Mouse (Mus musculus): ENCODE measurements at regions not wholly inside any gene's neighbourhood (a gene's known extent, or its start where the extent isn't known, plus 50 kb on each side); places are given as distances from the start of the nearest gene placed in this dataset.

DNA sequence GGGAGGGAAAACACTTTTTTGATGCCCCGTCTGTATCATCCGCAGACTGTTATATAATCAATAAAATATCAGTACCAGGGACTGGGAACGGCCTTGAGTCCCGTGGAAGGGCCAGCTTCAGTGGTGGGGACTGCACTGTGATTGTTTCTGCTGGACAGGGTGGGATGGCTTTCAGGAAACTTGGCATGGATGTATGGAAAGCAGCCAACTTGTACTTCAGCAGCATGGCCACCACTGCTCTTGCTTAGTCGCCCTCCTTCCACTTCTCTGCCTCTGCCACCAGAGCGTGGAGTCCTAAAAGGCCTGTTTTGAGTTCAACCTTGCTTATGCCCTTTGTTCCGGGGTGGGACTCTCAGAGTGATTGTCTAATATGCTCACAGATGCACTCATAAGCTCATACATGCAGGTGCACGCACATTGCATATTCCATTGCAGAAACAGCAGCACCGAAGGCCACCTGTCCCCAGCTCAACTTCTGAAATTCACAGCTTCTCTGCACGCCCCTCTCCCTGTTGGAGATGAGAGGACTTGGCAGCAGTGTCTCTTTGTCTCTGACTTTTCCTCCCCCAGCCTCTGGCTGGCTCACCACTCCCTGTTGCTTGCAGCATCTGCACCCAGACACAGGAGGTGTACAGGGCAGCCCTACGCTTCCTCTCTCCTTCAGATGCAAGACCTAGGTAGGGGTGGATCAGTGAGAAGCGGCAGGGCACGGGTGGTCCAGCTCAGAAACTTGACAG, 91.0 kb upstream of the Grik3 start:
- no peak for TF ChIP-seq CTCF (IDR thresholded peaks at IDR 0.05; ENCODE audit: insufficient read depth, low read length)
- TF ChIP-seq POLR2A (IDR thresholded peaks at IDR 0.05; ENCODE audit: borderline replicate concordance, extremely low read depth, low read depth, low read length) = no peak
